Comparison of ENCODE assay signal across 7 mouse cellular contexts in genomic region chr5:29196264-29196658, GRCm38 (mm10). TPM values are rescaled to one million over a fixed set of nuclear protein-coding genes. Genes with fewer than 3 reads are reported as not detected.
DNase-seq lines count a peak whose midpoint lies in the region; ATAC-seq and TF ChIP-seq lines count a peak whose summit lies in the region.

No protein-coding gene starts in this region.

- no peak for DNase-seq in lung, postnatal 14 days
- no peak for DNase-seq in cerebellum, adult 18-20 months
- no peak for DNase-seq in B cell, adult 2 months

- no peaks in the 10 kb centered on the region for H3K36me3 ChIP-seq in lung, embryonic 15.5 days
- H3K36me3 ChIP-seq in forebrain, embryonic 13.5 days (ENCODE audit: poor library complexity, severe bottlenecking): no peaks in the 10 kb centered on the region
- no peaks in the 10 kb centered on the region for H3K36me3 ChIP-seq in intestine, postnatal 0 days (ENCODE audit: control insufficient read depth, insufficient read depth)

- H3K27ac ChIP-seq in lung, embryonic 15.5 days: peak overlapping the region; percentile 59; the same call in 1 of the 2 replicates
- H3K27ac ChIP-seq in forebrain, embryonic 13.5 days: peak overlapping the region; percentile 51; the same call in 1 of the 2 replicates
- 0 out of 2 replicates have a peak overlapping the region, but pooled peaks have one; percentile 15 for H3K27ac ChIP-seq in intestine, postnatal 0 days (ENCODE audit: low read depth, low read length)
- H3K27ac ChIP-seq in olfactory bulb, adult 2 months (ENCODE audit: insufficient read depth, low read depth, low read length): peak overlapping the region; percentile 46; the same call in 1 of the 2 replicates

- 7% methylated on average over 12 of the region's 12 CpGs for WGBS in lung, embryonic 15.5 days
- 7% methylated on average over 12 of the region's 12 CpGs for WGBS in forebrain, embryonic 13.5 days
- WGBS in intestine, postnatal 0 days: 7% methylated on average over 12 of the region's 12 CpGs
- WGBS in olfactory bulb, adult 2 months: 6% methylated on average over 12 of the region's 12 CpGs

- no peak for TF ChIP-seq CTCF in intestine, postnatal 0 days (IDR thresholded peaks at IDR 0.05; ENCODE audit: low read depth)
- TF ChIP-seq CTCF in olfactory bulb, adult 2 months (IDR thresholded peaks at IDR 0.05; ENCODE audit: insufficient read depth, low read depth, low read length): no peak

- H3K27me3 ChIP-seq in lung, embryonic 15.5 days: no peaks in the 10 kb centered on the region
- H3K27me3 ChIP-seq in forebrain, embryonic 13.5 days: no peaks in the 10 kb centered on the region
- H3K27me3 ChIP-seq in intestine, postnatal 0 days (replicated peaks; ENCODE audit: control insufficient read depth, insufficient read depth, low read length): no peaks in the 10 kb centered on the region

- H3K9ac ChIP-seq in lung, embryonic 15.5 days: peak overlapping the region; percentile 53
- peak overlapping the region; percentile 70 for H3K9ac ChIP-seq in forebrain, embryonic 13.5 days
- H3K9ac ChIP-seq in intestine, postnatal 0 days (ENCODE audit: low read depth, low read length): peak overlapping the region; percentile 68; the same call in 1 of the 2 replicates

- peak overlapping the region; percentile 61 for H3K4me3 ChIP-seq in lung, embryonic 15.5 days
- H3K4me3 ChIP-seq in forebrain, embryonic 13.5 days: peak overlapping the region; percentile 63
- H3K4me3 ChIP-seq in intestine, postnatal 0 days (ENCODE audit: low read depth, low read length): peak overlapping the region; percentile 61
- peak overlapping the region; percentile 96 for H3K4me3 ChIP-seq in olfactory bulb, adult 2 months (ENCODE audit: insufficient read depth, low read depth, low read length)

- peaks cover 5% of the 10 kb centered on the region; the same call in 1 of the 2 replicates for H3K4me1 ChIP-seq in lung, embryonic 15.5 days
- peaks cover 7% of the 10 kb centered on the region; the same call in 1 of the 2 replicates for H3K4me1 ChIP-seq in forebrain, embryonic 13.5 days
- no peaks in the 10 kb centered on the region; the same call in 1 of the 2 replicates for H3K4me1 ChIP-seq in intestine, postnatal 0 days (replicated peaks; ENCODE audit: control insufficient read depth, insufficient read depth, low read length)
- peaks cover 3% of the 10 kb centered on the region; the same call in 1 of the 2 replicates for H3K4me1 ChIP-seq in olfactory bulb, adult 2 months (ENCODE audit: control insufficient read depth, insufficient read depth, low read length)

- no peaks in the 10 kb centered on the region for H3K9me3 ChIP-seq in lung, embryonic 15.5 days
- no peaks in the 10 kb centered on the region for H3K9me3 ChIP-seq in forebrain, embryonic 13.5 days (replicated peaks)
- no peaks in the 10 kb centered on the region for H3K9me3 ChIP-seq in intestine, postnatal 0 days (ENCODE audit: control insufficient read depth)

- peak overlapping the region; percentile 84 for H3K4me2 ChIP-seq in lung, embryonic 15.5 days
- peak overlapping the region; percentile 68 for H3K4me2 ChIP-seq in forebrain, embryonic 13.5 days
- H3K4me2 ChIP-seq in intestine, postnatal 0 days (replicated peaks; ENCODE audit: low read depth): peak overlapping the region; percentile 82

- TF ChIP-seq POLR2A in olfactory bulb, adult 2 months (IDR thresholded peaks at IDR 0.05; ENCODE audit: insufficient read depth, low read depth, low read length): no peak

- ATAC-seq in lung, embryonic 15.5 days (ENCODE audit: borderline replicate concordance, extremely low read depth, low FRiP score, low TSS enrichment): no peak
- peak; percentile 41 for ATAC-seq in forebrain, embryonic 13.5 days
- no peak for ATAC-seq in intestine, postnatal 0 days

RNA-seq across cellular contexts. Expression of gene Rnf32, which starts 0.5 kb away (rescaled TPM):
- polyA plus RNA-seq in lung, embryonic 15.5 days (2015; fragmentation: Nextera tagmentation; extraction: Ambion mirVana): 5.7 TPM in 2 replicates
- 11.8 and 12.0 TPM in 2 replicates for polyA plus RNA-seq in forebrain, embryonic 13.5 days (2015; fragmentation: Nextera tagmentation; extraction: Ambion mirVana)
- polyA plus RNA-seq in intestine, postnatal 0 days (2015; fragmentation: Nextera tagmentation; extraction: Ambion mirVana): 4.0 and 4.6 TPM in 2 replicates
- polyA plus RNA-seq in olfactory bulb, adult 2 months (2012; ENCODE audit: insufficient read depth, insufficient read length, low replicate concordance, missing spikeins): not detected in 2 replicates
